Mouse (Mus musculus): ENCODE results near the gene Ndufs1.
"Not testable (repeated sequence)": the region's sequence is repeated elsewhere in the genome, so short reads cannot be mapped to it uniquely, and the experiment has no call there.

Ndufs1 gene

DNA sequence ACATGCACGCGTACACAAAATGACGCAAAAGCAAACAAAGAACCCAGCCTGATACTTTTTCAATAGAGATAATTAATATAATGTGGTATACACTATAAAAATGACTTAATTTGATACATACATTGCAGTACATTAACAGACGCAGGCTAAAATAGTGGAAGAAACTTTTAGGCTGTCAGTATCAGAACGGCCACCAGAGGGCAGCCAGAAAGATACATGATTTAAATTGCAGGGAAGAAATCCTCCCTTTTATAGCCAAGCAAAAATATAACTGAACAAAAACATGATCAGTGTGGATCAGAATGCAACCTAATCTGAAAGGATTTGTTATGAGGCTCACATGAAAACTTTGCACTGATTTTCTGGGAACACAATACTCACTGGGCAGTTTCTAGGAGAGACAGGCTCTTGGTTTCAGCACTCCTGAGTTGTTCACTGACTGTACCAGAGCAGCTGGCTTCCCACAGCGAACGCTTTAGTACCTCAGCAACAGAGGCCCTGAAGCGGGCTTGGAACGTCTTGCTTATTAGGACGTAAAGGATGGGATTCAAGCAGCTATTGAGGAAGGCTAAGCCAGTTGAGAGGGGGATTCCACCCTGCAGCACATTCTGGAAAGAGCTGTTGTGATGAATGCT is 6.1 kb upstream of the Ndufs1 start:
- DNase-seq = peak; percentile 50

DNA sequence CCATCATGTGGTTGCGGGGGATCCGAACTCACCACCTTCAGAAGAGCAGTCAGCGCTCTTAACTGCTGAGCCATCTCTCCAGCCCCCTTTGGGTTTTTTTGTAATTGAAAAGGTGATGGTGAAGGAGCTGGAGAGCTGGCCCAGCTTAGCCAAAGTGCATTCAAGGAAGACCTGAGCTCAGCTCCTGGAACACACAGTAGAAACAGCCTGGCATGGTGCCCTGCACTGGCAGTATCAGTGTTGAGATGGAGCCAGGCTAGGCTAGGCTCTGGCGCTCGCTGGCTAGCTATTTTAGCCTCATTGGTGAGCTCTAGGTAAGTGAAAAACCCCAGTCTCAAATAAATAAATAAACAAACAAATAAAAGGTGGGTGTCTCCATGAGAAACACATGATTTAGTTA is 5.6 kb upstream of the Ndufs1 start:
- DNase-seq = peak; percentile 70

DNA sequence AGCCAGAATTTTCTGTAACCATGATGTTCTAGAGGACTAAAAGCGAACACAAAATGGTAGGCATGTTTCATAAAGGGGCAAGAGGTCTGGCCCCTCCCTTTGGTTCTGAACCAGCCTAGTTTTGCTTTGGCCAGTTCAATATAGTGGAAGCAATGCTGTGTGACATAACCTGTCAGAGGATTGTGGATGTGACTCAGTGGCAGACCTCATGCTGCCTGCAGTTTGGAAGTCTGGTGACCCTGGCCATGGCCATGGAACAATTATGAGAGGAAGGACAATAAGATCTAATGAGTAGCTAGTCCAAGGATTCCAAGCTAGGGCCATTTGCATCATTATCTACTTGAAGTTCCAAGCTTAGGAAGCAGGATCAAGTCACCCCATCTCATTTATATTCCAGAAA is 4.8 kb upstream of the Ndufs1 start:
- DNase-seq = no peak

DNA sequence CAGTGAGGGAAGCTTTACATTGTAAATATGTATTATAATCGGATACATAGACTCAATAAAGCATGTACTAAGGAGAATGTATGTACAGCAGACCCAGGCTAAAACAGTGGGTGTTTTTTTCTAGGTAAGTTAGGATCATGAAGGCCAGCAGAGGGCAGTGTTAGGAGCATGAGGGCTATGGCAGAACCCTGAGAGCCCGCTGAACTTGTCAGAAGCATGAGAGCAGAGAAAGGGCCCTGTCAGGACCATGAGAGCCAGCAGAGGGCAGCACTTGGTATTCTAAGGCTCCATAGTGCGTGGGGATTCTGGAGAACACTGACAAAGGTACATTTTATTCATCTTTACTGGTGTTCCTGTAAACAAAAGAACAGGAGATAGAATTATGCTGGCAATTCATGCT is 4.4 kb upstream of the Ndufs1 start:
- peak; percentile 82 for DNase-seq

DNA sequence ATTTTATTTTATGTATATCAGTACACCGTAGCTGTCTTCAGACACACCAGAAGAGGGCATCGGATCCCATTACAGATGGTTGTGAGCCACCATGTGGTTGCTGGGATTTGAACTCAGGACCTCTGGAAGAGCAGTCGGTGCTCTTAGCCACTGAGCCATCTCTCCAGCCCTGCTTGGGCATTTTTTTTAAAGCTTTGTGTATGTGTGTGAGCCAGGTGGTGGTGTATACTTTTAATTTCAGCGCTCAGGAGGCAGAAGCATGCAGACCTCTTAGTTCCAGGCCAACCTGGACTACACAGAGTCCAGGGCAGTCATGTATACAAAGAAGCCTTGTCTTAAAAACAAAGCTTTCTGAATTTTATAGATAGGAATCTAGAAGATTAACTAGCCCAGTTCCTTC is 3.9 kb upstream of the Ndufs1 start:
- DNase-seq = not testable (repeated sequence)

GRCm38 (mm10) chr1:63180122-63180521 is 3.5 kb upstream of the Ndufs1 start:
- no peak for DNase-seq

GRCm38 (mm10) chr1:63178308-63178707 is 1.7 kb upstream of the Ndufs1 start:
- DNase-seq = no peak

DNA sequence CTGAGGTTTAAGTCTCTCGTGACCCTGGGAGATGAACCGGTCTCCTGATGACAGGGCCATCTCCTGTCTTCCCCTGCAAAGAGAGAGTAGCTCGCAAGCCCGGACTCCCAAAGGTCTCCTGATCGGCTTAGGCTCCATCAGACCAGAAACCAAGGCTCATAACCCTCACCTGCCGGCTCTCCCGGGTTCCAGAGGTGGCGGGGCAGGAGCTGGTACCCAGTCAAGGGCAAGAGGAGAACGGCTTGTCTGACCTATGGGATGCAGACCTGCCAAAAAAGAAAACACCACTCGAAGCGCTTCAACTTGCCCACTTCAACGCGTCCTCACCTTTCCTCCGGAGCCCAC is 402 bp downstream of the Ndufs1 start:
- no peak for DNase-seq

DNA sequence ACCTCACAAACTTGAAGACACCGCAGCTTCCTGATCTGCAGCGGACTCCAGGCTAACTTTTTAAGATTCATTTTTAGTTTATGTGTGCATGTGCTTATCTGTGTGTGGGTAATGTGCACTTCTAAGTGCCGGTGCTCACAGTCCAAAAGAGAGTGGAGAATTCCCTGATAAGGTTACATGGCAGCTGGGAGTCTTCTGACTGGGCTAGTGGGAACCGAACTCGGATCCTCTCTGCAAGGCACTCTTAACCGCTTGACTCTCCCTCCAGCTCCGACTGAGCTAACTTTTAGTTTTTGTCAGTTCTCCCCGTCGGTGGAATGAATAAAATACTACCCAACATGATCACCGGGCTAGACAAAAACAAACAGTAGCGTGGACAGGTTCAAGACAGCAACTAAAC is 780 bp downstream of the Ndufs1 start:
- DNase-seq = no peak

DNA sequence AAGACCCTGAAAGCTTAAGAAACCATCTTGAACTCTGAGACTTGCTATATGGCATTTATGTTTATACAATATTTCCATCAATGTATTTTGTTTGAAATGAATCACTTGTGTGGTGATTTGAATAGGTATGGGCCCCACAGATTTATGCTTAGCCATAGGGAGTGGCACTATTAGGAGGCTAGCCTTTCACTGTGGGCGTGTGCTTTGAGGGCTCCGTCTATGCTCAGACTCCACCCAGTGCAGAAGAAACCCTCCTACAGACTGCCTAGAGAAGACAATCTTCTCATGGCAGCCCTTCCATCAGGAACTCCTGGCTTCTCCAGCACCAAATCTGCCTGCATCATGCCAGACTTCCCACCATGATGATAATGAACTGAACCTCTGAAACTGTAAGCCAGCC is 8.0 kb downstream of the Ndufs1 start:
- no peak for DNase-seq

DNA sequence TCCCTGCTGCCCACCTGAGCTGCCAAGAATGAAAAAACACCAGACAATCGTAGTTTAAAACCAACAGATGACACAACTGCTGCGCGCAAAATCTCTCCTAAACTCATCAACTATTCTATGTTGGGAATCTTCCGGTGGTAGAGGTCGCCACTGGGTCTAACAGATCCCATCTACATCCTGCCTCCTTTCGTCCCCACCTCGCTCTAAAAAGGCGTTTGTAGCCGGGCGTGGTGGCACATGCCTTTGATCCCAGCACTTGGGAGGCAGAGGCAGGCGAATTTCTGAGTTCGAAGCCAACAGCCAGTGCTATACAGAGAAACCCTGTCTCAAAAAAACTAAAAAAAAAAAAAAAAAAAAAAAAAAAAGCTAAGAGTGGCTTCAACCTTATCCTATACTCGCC is 36.4 kb downstream of the Ndufs1 start:
- no peak for DNase-seq

GRCm38 (mm10) chr1:63138586-63138985 is 38.0 kb downstream of the Ndufs1 start:
- DNase-seq = not testable (repeated sequence)

- no peak for DNase-seq
These were observed 38.7 kb downstream of the Ndufs1 start for GRCm38 (mm10) chr1:63137971-63138370.

DNA sequence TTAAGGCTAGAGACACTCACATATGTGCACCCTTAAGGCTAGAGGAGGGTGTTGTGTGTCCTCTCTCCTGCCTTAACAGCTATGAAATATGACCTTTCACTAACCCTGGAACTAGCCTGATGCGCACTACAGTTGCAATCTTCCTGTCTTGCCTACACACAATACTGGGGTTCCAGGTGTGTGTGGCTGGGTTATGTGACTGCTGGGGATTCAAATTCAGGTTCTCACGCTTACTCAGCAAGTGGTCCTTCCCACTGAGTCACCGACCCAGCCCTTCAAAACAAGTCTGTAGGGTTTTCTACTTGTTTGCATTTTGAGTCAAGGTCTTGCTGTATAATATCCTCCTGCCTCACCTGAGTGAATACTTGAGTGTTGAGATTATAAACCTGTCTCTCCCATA is 42.1 kb downstream of the Ndufs1 start:
- DNase-seq = no peak

- no peak for DNase-seq
These were observed 44.9 kb downstream of the Ndufs1 start for GRCm38 (mm10) chr1:63131766-63132165.

- no peak for DNase-seq
These were observed 45.8 kb downstream of the Ndufs1 start for GRCm38 (mm10) chr1:63130883-63131282.

DNA sequence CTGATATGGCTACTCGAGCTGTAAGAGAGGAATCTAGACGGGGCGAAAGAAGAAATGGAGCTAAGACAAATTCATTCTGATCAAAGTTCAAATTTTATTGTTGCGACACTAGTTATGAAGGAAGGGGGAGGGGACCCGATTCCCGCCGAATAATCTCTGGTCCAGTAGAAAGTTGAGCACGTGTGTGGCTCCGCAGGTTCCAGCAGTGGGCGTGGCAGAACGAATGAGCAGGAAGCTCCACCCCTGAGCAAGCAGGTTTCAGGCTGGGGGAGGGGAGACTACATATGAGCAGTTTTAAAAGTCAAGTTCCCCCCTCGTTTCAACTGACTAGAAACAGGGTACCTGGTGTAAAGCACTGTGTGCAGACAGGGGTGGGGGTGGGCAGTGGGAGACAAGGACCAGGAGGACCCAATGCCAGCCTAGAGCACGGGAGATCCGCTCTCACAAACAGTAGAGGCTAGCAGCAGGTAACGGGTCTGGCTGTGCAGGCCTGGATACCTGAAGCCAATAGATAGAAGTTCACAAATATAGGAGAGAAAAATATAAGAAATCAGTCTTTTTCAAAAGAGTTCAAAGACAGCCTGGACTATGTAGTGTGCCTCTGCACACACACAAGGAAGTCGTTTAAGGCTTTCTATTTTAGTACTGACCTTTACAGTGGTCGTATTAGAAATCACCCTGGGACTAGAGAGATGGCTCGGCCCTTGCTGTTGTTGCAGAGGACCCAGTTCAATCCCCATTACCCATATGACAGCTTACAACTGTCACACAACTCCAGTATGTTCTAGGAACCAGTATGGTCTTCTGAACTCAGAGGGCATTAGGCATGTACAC is 46.6 kb downstream of the Ndufs1 start:
- DNase-seq = no peak

GRCm38 (mm10) chr1:63129273-63129672 is 47.4 kb downstream of the Ndufs1 start:
- no peak for DNase-seq

- DNase-seq = no peak
These were observed 50.4 kb downstream of the Ndufs1 start for GRCm38 (mm10) chr1:63126206-63126605.

- no peak for DNase-seq
These were observed 52.7 kb downstream of the Ndufs1 start for GRCm38 (mm10) chr1:63123823-63124450.

DNA sequence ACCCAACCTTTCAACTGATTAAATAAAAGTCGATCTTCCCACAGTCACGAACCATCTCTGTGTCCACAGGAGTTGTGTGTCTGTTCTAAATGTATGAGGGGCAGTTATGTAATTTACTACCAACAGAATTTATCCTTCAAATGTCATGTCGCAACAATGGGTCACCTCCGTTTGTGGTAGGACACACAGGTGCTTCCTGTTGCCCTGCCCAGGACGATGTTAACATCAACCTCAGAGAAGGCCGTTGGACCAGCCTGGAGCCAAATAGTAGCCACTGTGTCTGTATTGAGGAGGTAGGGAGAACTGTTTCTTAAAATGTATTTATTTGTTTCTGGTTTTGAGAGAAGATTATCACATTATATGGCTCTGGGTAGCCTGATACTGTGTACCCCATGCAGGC is 54.6 kb downstream of the Ndufs1 start:
- DNase-seq = no peak

- no peak for DNase-seq
These were observed 56.3 kb downstream of the Ndufs1 start for GRCm38 (mm10) chr1:63120382-63120781.

GRCm38 (mm10) chr1:63119675-63120074 is 57.0 kb downstream of the Ndufs1 start:
- DNase-seq = no peak

- DNase-seq = no peak
These were observed 61.1 kb downstream of the Ndufs1 start for GRCm38 (mm10) chr1:63115540-63115939.
